ENCODE assay signal across 7 mouse cellular contexts in genomic region chr5:24908820-24909716, GRCm38 (mm10).
DNase-seq lines count a peak whose midpoint lies in the region; ATAC-seq and TF ChIP-seq lines count a peak whose summit lies in the region.

No protein-coding gene starts in this region.

- CTCF ChIA-PET in Patski (lab: Charles Lee) = interaction anchor here (0.8 to 2.1 kb wide), 6 partner anchors 11 to 101 kb away, joined by 3 to 10 read pairs (median 3); no protein-coding TSS in a partner anchor

- H3K9me3 ChIP-seq in heart, embryonic 13.5 days = no peaks in the 10 kb centered on the region
- no peaks in the 10 kb centered on the region for H3K9me3 ChIP-seq in midbrain, embryonic 10.5 days (replicated peaks)

- H3K9ac ChIP-seq in heart, embryonic 13.5 days = peak overlapping the region; percentile 96

- peaks cover 11% of the 10 kb centered on the region for H3K36me3 ChIP-seq in heart, embryonic 13.5 days
- H3K36me3 ChIP-seq in midbrain, embryonic 10.5 days = peaks cover 15% of the 10 kb centered on the region

- peak overlapping the region; percentile 99 for H3K27ac ChIP-seq in heart, embryonic 13.5 days (replicated peaks)
- H3K27ac ChIP-seq in midbrain, embryonic 10.5 days (replicated peaks) = peak overlapping the region; percentile 98

- no peaks in the 10 kb centered on the region for H3K27me3 ChIP-seq in Patski
- H3K27me3 ChIP-seq in heart, embryonic 13.5 days (replicated peaks) = no peaks in the 10 kb centered on the region
- no peaks in the 10 kb centered on the region for H3K27me3 ChIP-seq in midbrain, embryonic 10.5 days (ENCODE audit: low read depth, poor library complexity, severe bottlenecking)

- peak; percentile 29 for ATAC-seq in Patski
- no peak for ATAC-seq in heart, embryonic 13.5 days (ENCODE audit: extremely low read depth, insufficient number of reproducible peaks, low FRiP score, low TSS enrichment)

- WGBS in heart, embryonic 13.5 days = 15% methylated on average over 12 of the region's 19 CpGs
- WGBS in large intestine, adult 2 months = 11% methylated on average over 18 of the region's 19 CpGs
- WGBS in midbrain, embryonic 10.5 days = 11% methylated on average over 18 of the region's 19 CpGs

- H3K4me3 ChIP-seq in heart, embryonic 13.5 days = peak overlapping the region; percentile 89
- peak overlapping the region; percentile 92 for H3K4me3 ChIP-seq in midbrain, embryonic 10.5 days

- in situ Hi-C loops in Patski (cut with MboI; ENCODE audit: low pct_unique_long_range_greater_than_20kb) = no loop called here

- TF ChIP-seq CTCF in Patski (IDR thresholded peaks at IDR 0.05) = peak; percentile 73

- peaks cover 26% of the 10 kb centered on the region for H3K4me1 ChIP-seq in heart, embryonic 13.5 days
- H3K4me1 ChIP-seq in midbrain, embryonic 10.5 days = peaks cover 28% of the 10 kb centered on the region

- DNase-seq in CD4-positive, CD25-positive, alpha-beta regulatory T cell, adult 2 months (ENCODE audit: low read depth, low spot score) = peak; percentile 84
- peak; percentile 58 for DNase-seq in Patski (ENCODE audit: low read depth, low spot score)
- DNase-seq in embryo, embryonic 11.5 days (ENCODE audit: low read depth, low spot score) = peak; percentile 30
- peak; percentile 61 for DNase-seq in large intestine, adult 2 months (ENCODE audit: low read depth, low spot score)
- DNase-seq in midbrain, embryonic 10.5 days (ENCODE audit: low spot score) = peak; percentile 67
- DNase-seq in spleen, postnatal 36 days (ENCODE audit: low spot score in 2 of 2) = peak; percentile 30 to 52

- POLR2A ChIA-PET in Patski (lab: Charles Lee) = interaction anchor here (0.6 to 1.0 kb wide), 2 partner anchors 75 to 316 kb away, joined by 4 to 5 read pairs; no protein-coding TSS in a partner anchor

- H3K4me2 ChIP-seq in heart, embryonic 13.5 days = peak overlapping the region; percentile 74

Comparison
In these comparisons a context has a peak if more than half of its experiments do, and no peak if none do; other contexts are left out.
1. DNase-seq: peak in every context shown above with its lines; median percentile 84 in CD4-positive, CD25-positive, alpha-beta regulatory T cell, adult 2 months; 67 in midbrain, embryonic 10.5 days; 61 in large intestine, adult 2 months; 58 in Patski; 41 in spleen, postnatal 36 days; 30 in embryo, embryonic 11.5 days.